Mouse (Mus musculus): ENCODE measurements around the gene 1700024B05Rik.
"Not testable (repeated sequence)": the region's sequence is repeated elsewhere in the genome, so short reads cannot be mapped to it uniquely, and the experiment has no call there.

1700024B05Rik gene

GRCm38 (mm10) chr14:41943695-41944094, at the start of gene 1700024B05Rik:
1700024B05Rik (plus strand) TSS chr14:41943995.
- H3K9me3 ChIP-seq (ENCODE audit: low read length); H3K27me3 ChIP-seq (ENCODE audit: insufficient read depth, low read length); H3K36me3 ChIP-seq (ENCODE audit: insufficient read depth, low read length); H3K4me1 ChIP-seq (replicated peaks; ENCODE audit: low read depth, low read length); H3K4me3 ChIP-seq (replicated peaks; ENCODE audit: low read length): not testable (repeated sequence)

DNA sequence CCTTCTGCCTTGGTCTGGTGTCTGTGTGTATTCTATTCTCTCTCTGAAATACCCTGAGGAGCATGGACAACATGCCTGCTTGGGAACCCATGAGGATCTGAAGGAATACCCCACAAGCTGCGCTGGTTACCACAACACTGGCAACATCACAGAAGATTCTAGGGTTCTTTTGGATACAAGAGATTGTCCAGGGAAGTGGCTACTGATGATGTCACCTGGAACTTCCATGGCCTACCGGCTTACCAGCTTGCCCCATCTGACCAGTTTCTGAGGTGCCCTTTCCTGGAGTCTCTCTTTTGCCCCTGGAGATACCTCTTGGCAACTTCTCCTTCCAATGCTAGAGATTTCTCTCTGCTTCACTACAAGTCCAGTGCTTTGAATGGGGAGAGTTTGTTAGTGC, 36.6 kb upstream of the 1700024B05Rik start, which contains the start of gene Gm7980:
Gm7980 (minus strand) TSS at position 101 of the 400 bp plus-strand sequence.
- not testable (repeated sequence) for H3K9me3 ChIP-seq (ENCODE audit: low read length); H3K27me3 ChIP-seq (ENCODE audit: insufficient read depth, low read length); H3K4me3 ChIP-seq (replicated peaks; ENCODE audit: low read length); H3K4me1 ChIP-seq (replicated peaks; ENCODE audit: low read depth, low read length); H3K36me3 ChIP-seq (ENCODE audit: insufficient read depth, low read length)

- H3K4me1 ChIP-seq (replicated peaks; ENCODE audit: low read depth, low read length); H3K27me3 ChIP-seq (ENCODE audit: insufficient read depth, low read length); H3K9me3 ChIP-seq (ENCODE audit: low read length); H3K36me3 ChIP-seq (ENCODE audit: insufficient read depth, low read length); H3K4me3 ChIP-seq (replicated peaks; ENCODE audit: low read length): not testable (repeated sequence)
Measured at GRCm38 (mm10) chr14:41924649-41925048, 19.1 kb upstream of the 1700024B05Rik start, which contains the start of gene 1700049E17Rik1. 1700049E17Rik1 (plus strand) TSS chr14:41924949.

- not testable (repeated sequence) for H3K9me3 ChIP-seq (ENCODE audit: low read length); H3K27me3 ChIP-seq (ENCODE audit: insufficient read depth, low read length); H3K4me3 ChIP-seq (replicated peaks; ENCODE audit: low read length); H3K4me1 ChIP-seq (replicated peaks; ENCODE audit: low read depth, low read length); H3K36me3 ChIP-seq (ENCODE audit: insufficient read depth, low read length)
Measured at GRCm38 (mm10) chr14:41964095-41964494, 20.3 kb downstream of the 1700024B05Rik start.

GRCm38 (mm10) chr14:41967827-41968226, 24.0 kb downstream of the 1700024B05Rik start, which contains the start of gene Gm6401:
Gm6401 (minus strand) TSS chr14:41967927.
- H3K4me1 ChIP-seq (replicated peaks; ENCODE audit: low read depth, low read length); H3K36me3 ChIP-seq (ENCODE audit: insufficient read depth, low read length); H3K27me3 ChIP-seq (ENCODE audit: insufficient read depth, low read length); H3K9me3 ChIP-seq (ENCODE audit: low read length); H3K4me3 ChIP-seq (replicated peaks; ENCODE audit: low read length): not testable (repeated sequence)

- H3K4me1 ChIP-seq (replicated peaks; ENCODE audit: low read depth, low read length); H3K4me3 ChIP-seq (replicated peaks; ENCODE audit: low read length); H3K9me3 ChIP-seq (ENCODE audit: low read length); H3K27me3 ChIP-seq (ENCODE audit: insufficient read depth, low read length); H3K36me3 ChIP-seq (ENCODE audit: insufficient read depth, low read length): not testable (repeated sequence)
Measured at GRCm38 (mm10) chr14:41968596-41968995, 24.8 kb downstream of the 1700024B05Rik start.

GRCm38 (mm10) chr14:41983225-41983624, 39.4 kb downstream of the 1700024B05Rik start, which contains the start of gene Gm3543:
Gm3543 (minus strand) TSS chr14:41983325.
- not testable (repeated sequence) for H3K36me3 ChIP-seq (ENCODE audit: insufficient read depth, low read length); H3K27me3 ChIP-seq (ENCODE audit: insufficient read depth, low read length); H3K4me1 ChIP-seq (replicated peaks; ENCODE audit: low read depth, low read length); H3K4me3 ChIP-seq (replicated peaks; ENCODE audit: low read length); H3K9me3 ChIP-seq (ENCODE audit: low read length)
